Mouse (Mus musculus) E14TG2a.4 (cell line): ENCODE results near the gene Hnrnpk.

Experiments
- CTCF ChIP-seq: conservative IDR thresholded peaks from 2 replicates; pipeline ENCODE4 v1.5.1; 2014; ENCODE audit warnings: low read length
- NANOG ChIP-seq: IDR thresholded peaks from 2 replicates; pipeline ENCODE4 v1.6.1; 2014; ENCODE audit warnings: borderline replicate concordance, low read length, mixed read lengths

DNA sequence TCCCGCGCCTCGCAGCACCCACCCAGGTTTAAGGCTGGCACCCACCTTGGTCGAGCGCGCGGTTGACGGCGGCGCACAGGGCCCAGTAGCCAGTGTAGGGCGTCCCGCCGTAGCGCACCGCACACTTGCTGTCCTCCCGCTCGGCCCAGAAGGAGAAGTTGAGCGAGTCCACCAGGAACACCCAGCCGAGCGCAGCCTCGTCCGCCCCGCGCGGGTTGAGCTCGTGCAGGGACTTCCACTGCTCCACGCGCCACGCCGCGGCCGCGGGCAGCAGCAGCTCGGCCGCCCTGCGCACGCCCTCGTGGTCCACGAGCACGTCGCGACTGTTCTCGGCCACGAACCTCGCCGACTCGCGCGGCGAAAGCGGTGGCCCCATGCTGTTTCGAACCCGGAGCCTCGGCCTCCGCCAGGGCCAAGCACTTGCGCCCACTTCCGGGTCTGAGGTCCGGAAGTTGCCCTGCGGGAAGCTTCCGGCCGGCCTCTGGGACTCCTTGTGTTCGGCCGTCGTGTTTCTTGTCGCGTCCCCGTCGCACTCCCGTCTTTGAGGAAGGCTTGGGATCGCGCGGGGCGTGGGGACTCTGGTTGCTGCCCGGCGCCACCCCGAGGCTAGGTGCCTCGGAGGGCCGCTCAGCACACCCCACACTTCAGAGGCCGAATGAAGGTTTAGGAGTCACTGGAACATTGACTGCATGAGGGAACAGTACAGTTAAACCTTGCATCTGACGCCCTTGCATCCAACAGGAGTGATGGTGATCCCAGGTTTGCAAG is 18.2 kb downstream of the Hnrnpk start, which contains the start of gene 2210016F16Rik:
- TF ChIP-seq CTCF: no peak
- no peak for TF ChIP-seq NANOG
